Mouse (Mus musculus) thymus, postnatal 14 days (tissue): ENCODE measurements around the gene Ntng2.

Experiments
- DNase-seq: peaks from one replicate; pipeline ENCODE4 v3.0.0; 2021

Ntng2 gene

DNA sequence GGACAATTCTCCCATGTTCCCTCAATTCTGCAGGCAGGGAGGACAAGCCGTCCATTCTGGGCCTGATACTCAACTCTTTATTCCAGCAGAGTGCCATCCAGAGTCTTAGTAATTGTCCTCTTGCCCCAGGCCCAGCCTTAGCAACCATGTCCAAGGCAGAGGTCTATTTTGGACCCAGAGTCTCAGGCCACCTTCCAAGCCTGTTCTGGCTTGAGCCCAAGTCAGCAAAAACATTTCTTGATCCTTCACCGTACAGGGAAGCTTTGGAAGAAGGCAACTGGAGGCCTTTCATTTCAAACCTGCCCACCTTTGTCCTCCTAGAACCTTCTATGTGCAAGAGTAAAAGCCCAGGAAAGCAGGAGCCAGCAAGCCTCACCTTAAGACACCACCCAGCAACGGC lies 17.8 kb downstream of the Ntng2 start:
- DNase-seq, result no peak

DNA sequence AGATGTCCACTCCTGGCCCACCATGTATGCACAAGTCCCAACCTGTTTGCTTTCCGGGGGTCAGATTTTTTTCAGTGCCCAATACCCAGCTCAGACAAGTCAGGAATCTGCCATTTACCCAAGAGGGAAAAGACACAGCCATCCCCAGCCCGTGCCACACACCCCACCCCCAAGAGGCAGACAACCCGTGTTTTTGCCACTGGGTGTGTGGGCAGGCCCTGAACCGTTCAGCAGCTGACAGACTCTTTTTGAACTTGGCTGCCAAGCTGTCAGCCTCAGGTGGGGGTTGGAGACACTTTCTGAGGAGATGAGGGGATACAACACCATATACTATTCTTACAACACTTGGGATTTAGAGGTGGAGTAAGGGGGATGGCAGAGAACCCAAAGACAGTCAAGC lies 18.8 kb downstream of the Ntng2 start:
- DNase-seq, result no peak

DNA sequence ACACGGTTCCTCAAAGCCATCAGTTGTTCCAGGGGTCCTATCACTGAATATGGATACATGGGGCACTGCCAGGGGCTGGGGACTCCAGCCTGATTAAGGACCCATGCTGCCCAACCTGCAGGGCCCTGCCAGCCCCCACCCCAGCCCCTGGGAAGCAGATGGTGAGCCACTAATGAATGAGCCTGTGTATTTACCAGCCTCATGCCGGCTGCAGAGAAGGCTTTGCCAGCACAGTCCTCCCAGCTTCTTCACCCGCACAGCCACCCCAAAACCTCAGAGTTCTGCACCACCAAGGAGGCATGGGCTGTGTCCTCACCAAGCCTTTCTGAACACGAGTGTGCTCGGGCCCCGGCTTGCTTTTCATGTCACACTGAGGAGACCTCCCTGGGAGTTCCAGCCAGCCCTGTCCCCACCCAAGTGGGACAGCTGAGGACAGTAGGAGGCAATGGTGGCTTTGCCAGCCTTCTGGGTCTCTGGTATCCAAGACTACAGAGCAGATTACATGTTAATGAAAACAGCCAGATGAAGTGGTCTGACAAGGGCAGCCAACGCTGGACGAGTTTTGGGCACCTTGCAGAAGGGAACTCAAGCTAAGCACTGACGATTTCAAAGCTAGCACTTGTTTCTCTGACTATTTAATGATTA lies 22.5 kb downstream of the Ntng2 start:
- DNase-seq, result no peak

DNA sequence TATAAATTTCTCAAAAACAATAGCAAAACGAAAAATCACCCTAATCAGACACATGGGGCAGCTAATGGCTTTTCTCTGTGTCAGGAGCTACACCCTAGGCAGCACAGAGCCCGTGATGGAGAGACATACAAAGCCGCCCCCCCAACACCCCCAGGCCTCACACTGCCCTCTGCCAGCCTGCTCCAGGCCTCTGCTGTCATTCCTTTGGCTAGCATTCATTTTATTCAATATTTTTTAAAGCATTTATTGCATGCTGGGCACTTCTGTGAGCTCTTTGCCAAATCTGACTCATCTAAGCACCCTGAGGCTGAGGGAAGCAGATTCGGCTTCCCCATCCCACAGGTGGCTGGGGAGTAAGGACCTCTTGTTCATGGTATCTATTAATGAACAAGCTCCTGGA lies 26.1 kb downstream of the Ntng2 start:
- DNase-seq, result no peak

DNA sequence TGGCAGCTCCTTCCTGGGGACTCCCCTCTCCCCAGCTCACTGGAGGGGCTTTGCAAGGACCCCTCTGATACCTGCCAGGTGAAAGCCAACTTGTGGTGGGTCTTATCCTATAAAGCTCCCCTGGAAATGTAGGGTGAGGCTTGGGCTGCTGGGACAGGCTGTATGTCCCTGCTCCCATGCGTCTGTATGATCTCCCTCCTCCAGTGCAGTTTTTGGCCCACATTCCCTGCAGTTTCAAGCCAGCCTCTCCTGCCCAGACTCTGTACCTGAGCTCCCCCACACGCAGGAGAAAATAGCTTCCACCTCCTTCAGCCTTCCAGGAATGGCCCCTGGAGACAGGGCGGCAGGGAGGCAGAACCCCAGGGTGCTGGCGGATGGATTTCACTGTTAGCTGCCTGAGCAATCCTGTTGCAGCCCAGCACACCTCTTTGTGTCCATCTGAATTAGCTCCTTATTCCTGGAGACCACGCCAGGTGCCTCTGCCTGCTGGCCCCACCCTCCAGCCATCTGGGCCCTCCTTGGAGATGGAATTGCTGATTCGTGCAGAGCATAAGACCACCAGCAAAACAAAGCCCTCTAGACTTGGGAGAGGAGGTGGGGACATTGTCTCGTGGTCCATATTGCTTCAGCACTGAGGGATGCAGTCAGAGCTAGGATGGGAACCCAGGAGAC lies 29.1 kb downstream of the Ntng2 start:
- no peak for DNase-seq

DNA sequence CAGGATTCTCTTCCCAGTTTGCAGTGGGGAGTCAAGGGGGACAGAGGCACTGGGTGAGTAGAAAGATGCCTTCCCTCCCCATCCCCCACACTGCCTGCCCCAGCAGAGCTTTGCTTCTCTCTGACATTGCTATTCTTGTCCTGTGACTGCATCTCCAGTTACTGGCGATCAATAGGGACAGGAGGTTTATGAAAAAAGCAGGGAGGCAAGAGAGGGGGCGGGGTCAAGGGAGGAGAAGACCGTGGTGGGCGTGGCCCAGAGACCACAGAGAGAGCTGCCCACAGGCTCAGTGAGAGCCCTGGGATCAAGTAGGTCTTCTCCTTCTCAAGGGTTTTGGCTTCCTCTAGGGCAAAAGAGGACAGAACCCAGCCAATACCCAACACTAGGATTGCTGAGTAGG lies 30.5 kb downstream of the Ntng2 start:
- DNase-seq, result peak; percentile 11

DNA sequence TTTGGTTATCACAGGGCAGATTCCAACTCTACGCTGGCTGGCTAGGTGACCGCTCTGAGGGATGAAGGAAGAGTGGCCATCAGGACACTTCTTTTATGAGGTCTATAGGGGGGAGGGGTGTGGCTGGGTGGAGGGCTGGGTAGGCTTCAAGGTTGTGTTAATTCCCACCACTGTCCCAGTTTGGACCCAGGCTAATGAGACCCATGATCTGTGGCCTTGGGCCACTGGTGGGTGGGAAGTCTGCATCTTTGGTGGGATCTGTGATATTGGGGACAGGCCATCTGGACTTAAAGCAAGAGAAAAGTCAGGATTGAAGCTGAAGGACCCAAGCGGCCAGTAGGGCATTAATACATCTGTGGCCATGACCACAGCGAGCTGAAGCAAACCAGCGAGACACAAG lies 34.0 kb downstream of the Ntng2 start:
- no peak for DNase-seq

DNA sequence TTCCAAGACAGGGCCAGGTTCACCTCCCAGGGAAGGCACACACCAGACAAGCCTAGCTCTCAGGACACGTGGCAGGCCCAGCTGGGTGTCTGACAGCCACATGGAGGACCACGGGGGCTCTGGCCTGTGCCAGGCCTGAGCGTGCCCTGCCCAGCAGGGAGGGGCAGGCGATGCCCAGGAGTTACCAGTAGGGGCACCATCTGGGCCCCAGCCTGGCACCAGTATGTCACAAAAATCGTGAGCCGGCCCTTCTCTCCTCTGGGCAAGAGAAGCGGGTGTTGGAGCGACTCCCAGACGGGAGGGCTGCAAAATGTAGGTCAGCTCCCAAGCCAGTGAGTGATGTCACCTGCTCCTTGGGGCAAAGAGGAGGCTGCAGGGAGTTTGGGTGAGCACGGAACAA lies 34.9 kb downstream of the Ntng2 start:
- no peak for DNase-seq

DNA sequence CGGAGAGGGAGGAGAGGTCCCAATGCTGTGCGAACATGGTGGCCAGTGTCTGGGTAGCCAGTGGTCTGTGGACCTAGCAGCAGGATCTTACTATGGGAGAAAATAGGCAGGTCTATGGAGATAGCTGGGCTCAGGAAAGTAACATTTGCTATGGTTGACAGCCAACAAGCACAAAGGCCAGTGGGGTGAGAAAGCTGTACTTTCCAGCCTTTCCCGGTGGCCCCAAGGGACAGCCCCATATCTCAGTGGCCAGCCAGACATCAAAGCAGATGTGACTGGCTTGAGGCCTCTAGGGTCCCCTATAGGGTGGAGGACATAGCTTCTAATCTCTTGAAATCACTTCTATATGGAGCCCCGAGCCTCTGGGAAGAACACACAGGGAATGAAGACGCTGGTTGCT lies 35.8 kb downstream of the Ntng2 start:
- no peak for DNase-seq

DNA sequence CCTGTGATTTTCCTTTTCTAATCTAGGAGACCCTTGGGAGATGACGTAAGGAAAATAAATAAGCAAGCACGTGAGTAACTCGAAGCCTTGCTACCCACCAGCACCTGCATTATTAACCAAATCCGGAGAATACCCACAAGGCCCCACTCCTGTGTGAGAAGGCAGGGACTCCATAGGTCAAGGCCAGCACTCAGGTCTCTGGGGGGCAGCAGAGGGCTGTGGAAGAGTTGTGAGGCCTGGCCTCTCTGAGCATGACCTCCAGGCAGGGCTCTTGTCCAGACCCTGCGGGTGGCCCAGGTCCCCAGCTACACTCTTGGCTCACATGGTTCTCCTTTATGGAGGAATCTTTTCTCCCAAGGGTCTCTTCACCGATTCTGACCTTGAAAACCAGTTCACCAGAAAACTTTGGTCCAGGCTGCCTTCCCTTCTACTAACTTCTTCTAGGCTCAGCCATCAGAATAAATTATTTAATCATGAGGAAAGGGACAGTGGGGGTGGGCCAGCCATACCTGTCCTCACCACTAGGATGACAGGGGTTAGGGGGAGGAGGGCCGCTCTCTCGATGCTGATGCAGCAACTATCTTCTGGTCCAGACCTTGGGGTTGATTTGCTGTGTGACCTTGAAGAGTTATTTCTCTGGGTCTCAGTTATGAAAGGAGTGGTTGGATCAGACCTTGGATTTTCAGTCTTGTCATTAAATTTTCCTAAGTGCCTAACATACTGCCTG lies 36.4 kb downstream of the Ntng2 start:
- DNase-seq, result peak; percentile 21

DNA sequence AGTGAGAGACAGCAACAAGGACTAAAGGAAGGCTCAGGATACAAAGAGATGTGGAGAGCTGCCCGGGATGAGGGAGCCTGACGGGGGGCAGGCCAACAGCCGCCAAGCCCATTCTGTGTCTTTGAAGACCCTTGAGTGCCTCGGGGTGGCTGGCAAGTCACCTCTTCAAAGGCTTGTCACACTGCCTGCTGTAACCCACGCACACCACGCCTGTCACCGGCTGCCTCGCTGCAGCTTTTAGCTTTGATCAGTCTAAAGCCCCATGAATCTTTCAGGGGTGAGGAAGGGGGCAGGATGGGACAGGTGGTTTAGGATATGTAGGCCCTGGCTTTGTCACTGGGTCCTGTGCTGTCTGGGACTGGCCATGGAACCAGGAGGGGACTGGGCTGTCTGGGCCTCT lies 46.6 kb downstream of the Ntng2 start:
- DNase-seq, result no peak

DNA sequence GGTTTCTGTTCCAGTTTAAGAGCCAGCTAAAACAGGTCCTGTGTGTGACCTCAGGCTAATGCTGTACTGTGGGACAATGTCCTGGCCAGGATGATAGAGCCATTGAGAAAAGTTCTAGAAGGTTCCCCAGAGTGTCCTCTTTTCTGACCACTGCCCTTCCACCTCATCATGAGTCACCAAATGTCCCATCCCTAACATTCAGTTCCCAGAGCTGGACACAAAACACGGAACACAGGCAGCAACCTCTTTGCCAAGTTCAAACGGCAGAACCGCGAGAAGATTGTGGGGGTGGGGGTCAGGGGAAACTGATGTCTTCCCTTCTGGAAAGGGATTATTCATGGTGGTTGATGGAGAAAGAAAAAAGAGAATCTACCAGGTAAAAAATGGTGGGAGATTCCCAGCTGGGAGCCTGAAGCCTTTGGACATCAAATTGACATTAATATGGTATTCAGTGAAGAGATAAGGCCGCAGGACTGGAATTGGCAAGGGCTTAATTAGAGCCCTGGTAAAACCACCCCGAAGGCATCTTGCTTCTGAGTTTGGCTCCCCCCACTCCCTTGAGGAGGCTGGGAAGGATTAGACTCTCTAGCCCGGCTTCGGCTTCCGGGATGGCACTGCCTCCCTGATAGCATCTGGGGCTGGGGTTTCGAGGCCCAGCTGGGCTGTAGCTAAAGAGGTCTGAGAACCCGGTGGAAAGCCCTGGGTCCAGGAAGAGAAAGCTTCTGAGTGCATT lies 51.4 kb downstream of the Ntng2 start:
- no peak for DNase-seq

DNA sequence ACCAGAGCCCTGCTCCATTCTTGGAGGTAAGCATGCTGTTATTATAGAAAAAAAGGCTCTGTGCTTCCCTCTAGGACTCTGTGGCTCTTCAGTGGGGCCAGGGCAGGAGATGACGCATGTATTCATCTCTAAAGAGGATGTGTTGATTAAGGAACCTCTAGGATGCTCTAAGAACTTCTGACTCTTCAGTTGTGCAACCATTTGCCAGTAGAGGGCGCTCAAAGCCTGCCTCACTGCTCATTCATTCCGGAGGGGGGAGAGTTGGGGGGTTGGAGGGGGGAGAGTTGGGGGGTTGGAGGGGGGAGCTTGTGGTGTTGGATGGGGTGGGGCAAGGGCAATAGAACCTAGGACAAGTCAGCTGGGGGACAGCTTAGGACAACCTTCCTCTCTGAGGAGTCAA lies 52.9 kb downstream of the Ntng2 start:
- peak; percentile 41 for DNase-seq

DNA sequence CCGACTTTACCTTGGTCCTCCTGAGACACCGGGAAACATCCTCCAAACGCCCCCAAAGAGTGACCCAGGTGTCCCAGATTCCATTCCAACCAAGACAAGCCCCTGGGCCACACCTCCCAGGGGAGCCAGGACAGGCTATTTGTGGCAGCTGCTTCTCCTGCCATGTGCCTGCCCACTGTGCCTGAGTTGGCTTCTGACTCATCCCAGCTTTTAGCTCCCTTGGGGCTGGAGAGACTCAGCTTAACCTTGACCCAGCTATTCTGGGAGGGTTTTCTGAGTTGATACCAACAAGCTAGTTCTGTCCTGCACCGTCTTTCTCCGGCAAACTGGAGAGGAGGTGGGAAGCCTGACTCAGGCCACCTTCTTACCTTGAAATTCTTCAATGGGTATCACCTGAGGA lies 54.4 kb downstream of the Ntng2 start:
- DNase-seq, result no peak

DNA sequence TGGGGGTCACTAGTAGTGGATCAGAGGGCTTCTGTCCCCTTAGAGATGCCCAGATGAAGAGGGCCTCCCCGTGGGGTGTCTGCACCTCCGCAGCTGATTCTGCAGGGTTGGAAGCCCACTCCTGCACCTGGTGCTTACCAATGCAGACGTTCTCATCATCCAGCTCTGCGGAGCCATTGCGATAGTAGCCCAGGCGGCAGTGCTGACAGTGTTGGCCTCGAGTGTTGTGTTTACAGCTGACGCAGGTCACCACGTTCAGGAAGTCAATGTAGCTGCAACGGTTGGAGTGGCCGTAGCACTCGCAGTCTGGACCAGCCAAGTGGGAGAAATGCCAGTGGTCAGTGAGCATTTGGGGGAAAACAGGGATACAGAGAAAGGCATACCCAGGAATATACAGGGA lies 56.0 kb downstream of the Ntng2 start:
- DNase-seq, result no peak

DNA sequence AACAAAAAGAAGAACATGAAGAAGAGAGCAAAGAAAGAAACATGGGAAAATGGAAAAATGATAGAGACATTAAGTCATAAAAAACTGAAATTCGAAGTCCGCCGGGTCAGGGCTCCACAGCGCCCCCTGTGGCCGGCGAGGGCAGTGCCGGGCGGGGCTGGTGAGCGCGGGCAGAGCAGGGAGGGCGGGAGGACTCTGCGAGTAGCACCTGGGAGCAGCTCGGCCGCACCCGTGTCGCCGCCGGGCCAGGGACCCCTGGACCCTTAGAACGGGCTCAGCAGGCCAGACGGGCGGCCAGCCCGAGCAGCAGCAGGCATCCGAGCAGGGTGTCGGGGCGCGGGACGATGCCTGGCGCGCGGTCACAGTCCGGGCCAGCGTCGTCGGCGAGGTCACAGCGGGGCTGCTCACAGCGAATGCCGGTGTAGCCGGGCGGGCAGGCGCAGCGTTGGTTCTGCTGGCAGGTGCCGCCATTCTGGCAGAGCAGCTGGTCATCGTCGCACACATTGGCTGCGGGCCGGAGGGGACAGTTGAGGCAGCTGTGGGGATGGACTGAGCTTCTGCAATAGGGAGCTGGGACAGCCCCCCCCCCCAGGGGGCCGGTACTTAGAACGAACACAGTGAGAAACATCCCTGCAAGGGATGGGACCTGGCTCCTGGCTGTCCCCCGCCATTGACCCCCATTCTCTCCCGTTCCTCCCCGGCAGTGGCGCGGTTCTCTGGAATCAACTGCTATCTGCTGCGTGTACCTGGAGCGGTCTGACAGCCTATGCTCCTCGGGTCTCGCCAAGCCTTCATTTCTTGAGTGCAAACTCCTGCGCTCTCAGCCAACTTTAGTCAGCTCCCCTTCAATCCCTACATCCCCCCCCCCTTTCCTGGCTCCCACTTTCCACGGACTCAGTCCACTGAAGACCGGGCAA lies 58.0 kb downstream of the Ntng2 start:
- DNase-seq, result peak; percentile 85

DNA sequence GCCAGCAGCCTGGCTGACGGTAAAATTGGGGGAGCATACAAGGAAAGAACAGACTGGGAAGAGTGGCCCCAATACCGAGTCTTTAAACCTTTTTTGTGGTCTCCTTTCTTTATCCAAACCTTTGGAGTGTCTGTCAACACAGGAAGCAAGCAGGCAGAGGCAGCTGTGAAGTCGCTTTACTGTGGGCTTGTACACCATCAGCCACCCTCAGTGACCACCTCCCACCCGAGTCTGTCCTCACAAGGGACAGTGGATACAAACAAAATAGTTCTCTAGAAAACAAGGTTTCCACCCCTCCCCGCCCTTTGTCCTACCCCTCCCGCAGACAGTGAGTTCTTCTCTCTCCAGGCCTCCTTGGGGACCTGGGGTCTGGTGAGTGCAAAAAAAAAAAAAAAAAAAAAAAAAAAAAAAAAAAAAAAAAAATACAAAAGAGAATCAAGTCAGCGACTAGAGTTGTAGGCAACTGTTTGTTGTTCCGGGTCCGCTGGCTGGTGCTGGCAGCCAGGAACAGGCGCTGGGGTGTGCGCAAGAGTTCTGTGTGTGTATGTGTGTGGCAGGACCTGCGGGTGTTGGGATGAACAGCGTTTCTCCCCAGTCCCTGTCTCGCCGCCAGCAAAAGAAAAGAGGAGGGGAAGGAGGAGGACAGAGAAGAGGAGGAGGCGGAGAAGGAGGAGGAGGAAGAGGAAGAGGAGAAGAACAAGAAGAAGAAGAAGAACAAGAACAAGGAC lies 58.8 kb downstream of the Ntng2 start:
- no peak for DNase-seq

DNA sequence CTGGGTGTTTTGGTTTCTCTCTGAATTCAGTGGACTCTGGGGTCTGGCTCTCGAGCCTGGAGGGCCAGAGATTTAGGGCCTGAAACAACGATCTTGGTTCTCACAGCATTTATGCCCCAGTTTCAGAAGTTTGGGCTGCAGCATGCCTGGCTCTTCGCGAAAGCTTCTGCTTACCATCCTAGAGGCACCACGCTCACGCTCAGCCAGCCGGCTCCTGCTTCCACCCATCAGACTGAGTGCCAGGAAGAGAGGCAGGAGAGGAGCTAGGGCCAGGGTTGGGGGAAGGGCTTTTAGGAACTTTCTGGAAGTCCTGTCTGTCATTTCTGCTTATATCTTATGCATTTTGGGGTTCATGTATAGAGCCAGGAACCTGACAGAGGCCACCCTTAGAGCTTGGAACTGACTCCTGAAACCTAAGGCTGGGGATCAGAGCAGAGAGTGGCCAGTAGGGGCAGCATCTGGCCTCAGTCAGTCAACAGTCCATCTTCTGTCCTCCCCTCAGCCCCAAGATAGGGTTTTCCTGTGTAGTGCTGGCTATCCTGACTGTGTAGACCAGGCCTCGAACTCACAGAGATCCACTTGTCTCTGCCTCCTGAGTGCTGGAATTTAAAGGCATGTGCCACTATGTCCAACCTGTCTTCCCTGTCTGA lies 60.1 kb downstream of the Ntng2 start:
- no peak for DNase-seq

DNA sequence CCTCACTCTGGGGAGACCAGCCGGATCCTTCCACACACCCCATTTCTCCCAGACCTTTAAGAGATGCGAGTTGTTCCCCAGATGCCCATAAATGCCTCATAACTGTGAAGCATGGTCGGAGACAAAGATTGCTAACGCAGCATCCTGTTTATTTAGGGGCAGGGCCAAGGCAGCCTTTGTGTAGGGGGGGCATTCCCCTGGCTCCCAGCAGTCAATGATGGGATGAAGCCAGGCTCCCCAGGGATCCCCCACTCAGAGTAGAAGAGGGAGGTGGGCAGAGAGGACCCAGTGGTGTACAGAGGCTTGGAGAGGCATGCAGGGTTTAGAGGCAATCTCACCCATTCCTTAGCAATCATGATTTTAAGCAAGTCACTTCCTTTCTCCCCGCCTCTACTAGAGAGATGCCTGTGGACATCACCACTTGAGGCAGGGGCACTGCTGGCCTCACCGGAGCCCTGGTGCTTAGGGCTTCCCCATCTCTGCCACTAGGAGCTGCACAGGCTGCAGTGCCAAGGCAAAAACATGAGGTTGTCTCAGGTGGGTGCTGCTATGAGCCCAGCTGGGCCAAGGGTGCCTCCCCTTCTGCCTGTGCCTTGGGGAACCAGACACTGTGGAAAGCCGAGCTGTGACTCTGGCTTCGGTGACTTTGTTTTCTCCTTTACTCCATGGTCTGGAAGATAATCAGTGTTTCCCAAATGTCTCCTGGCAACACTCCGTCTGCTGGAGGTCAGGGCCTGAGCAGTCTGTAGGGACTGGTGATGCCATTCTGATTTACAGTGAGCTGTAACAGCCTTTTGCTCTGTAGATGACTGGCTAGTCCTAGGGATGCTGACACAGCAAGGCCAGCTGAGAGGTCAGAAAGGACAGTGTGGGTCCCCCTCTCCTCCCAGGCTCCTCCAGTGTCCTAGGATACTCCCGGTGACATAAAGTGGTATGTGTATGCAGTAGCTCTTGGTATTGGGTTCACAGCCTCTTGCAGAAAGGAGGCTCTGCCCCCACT lies 61.3 kb downstream of the Ntng2 start:
- no peak for DNase-seq

DNA sequence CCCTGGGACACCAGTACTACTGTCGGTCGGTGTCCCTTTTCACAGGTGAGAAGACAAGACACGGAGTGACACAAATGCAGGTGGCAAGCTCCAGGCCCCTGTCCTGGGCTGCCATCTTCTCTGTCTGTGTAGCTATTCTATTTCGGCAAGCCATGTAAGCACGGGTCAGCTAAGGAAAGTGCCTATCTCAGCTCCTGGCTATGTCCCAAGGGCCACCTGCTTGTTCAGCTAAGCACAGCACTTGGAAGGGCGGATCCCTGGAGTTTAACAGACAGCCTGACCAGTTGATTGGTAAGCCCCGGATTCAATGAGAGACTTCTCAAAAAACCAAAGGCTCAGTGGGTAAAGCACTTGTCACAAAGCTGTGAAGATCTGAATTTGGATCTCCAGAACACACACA lies 62.4 kb downstream of the Ntng2 start:
- no peak for DNase-seq
